Mouse (Mus musculus) NIH3T3 (cell line): Measurements from ENCODE around the gene Rgl1.
"Not testable (repeated sequence)": the region's sequence is repeated elsewhere in the genome, so short reads cannot be mapped to it uniquely, and the experiment has no call there.

Experiments used
- DNase-seq: peaks from one replicate; pipeline ENCODE4 v3.0.0-alpha.2; 2012; ENCODE audit warnings: low read depth

The Rgl1 gene

DNA sequence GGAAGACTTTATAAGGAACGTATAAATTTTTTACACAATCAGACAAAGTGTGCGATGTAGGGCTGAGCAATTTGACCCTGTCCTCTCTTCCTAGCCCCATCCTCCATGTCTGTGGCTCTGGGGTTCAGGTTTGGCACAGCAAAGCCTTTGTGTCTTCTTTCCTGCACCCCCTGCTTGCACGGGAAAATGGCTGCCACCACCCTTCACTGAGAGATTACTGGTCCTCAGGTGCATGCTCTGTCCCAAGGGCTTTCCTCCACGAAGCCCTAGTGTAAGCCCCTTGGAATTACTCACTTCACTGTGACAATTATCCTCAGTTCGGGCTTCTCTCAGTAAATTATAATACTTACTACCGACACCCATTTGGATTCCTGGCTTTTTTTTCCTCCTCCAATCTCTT lies 109.5 kb downstream of the Rgl1 start:
- DNase-seq: no peak

DNA sequence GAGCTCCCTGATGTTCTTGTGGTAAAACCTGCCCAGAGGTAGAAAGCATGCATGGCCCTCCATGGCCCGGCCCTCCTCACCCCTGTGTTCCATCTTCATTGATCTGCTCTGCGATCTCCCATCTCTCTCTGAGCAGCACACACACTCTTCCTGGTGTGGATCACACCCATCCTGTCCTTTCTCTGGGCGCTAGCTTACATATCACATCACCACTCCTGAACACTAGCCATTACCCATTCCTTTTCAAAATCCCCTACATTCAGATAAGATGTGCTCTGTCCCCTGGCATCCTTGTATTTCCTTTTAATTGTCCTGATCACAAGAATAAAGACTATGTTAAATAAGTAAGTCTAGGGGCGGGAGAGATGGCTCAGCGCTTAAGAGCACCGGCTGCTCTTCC lies 111.3 kb downstream of the Rgl1 start:
- no peak for DNase-seq

DNA sequence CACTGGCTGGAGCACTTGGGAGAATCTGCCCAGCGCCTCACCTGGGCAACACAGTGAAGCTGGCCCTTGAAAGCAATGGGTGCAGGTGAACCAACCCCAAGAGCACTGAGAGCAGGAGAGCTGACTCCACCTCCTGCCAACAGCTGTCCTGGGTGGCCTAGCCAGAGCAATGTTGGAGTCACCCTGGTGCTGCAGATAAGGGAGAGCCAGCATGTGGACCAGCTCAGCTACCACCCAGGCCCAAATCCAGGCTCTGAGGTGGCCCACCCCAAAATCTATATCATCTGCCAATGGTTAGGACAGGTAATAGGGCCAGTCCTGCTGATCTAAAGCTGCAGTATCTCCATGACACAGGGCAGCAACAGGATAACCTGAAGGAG lies 114.7 kb downstream of the Rgl1 start:
- no peak for DNase-seq

DNA sequence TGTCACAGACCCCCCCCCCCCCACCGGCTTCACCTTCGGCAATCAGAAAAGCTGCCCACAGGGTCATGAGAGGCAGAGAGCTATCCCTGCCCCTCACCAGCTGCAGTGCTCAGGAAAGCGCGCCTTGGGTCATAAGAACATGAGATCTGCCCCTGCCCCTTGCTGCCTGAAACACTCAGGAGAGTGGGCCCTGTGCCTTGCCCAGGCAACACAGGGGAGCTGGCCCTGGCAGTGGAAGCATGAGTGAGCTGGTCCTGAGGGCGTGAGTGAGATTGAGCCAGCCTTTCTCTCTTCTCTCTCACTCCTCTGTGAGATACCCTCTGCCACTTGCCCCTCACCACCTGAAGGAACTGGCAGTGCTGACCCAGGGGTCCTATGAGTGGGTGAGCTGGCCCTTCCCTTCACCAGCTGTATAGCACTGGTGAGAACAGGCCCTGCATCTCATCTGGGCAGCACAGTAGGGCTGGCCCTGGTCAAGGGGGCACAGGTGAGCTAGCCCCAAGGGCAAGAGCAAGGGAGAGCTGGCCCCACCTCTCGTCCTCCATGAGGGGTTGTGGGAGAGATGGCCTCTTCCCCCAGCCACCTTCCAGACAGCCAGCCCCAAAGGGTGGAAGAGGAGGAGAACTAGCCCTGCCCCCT lies 115.2 kb downstream of the Rgl1 start:
- DNase-seq: no peak

DNA sequence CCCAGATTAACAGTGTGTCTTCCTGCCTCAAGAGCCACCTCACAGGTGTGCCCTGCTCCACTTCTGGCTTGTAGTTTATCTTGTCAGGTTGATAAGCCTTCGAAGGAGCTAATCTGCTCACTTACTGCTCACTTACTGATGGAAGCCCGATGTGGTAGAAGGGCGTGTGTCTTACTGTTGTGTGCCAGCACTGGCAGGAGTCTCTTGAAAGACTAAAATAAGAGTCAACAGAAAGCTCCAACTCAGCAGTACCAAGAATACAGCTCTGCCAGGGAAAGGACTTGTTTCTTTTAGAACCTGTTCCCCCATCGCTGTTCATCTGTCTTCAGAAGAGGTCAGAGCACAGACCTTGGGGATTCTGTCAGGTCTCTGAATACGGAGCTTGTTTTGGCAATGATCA lies 118.1 kb downstream of the Rgl1 start:
- DNase-seq: no peak

DNA sequence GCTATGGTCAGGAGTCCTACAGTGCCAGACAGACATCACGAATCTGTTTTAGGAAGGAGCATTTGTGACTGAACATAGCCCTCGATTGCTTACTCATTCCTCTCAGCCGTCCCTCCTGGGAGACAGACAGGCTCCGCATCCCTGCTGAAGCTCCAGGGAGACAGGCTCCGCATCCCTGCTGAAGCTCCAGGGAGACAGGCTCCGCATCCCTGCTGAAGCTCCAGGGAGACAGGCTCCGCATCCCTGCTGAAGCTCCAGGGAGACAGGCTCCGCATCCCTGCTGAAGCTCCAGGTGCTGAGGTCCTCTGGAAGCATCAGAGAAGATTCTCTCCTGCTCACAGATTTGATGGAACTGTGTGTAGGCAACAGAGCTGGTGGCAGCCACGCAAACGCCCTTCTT lies 123.9 kb downstream of the Rgl1 start:
- not testable (repeated sequence) for DNase-seq

DNA sequence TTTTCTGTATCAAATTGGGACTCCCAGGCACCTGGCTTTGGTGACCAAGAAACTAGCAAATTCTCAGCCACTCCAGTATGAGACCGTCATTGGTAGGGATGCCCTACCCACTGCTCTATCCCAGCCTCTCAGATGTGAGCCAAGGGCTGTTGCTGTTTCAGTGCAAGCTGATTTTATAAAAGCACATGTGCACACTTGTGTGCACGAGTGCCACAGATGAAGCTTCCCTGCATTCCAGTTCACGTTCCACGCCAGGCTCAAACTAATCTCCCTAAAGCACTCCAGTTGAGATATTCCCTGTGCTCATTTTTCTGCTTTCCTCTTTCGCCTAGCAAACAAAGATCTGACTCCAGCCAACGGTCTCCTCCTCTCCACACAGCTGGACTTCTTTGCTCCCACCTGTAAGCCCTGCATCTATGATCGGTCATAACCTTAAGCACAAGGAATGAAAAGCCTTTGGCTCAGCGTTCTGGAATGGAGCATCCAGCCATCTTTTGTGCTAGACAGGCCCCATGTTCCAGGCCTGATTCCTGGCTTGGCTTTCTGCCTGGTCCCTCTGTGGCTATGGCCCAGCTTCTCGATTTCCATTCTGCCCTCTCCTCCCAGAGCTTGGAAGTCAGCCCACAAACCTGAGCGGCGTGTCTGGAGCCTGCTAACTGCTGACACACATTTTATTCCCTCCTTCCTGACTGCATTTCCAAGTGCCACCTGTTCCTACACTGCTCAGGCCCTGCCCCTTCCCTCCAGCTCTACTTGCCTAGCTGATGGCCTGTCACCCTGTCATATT lies 125.8 kb downstream of the Rgl1 start:
- peak; percentile 95 for DNase-seq

DNA sequence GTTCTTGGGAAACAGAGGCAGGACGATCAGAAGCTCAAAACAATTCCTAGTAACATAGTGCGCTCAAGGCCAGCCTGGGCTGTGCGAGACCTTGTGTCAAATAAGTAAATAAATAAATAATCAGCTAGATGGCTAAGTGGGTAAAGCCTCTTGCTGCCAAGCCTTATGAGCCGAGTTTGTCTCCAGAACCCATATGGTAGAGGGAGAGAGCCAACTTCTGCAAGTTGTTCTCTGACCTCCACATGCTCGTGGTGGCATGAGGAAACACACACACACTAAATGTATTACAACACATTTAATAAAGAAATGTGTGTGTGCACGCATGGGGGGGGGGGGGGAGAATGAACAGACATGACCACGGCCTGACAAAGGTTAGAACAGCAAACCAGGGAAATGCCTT lies 126.8 kb downstream of the Rgl1 start:
- DNase-seq: peak; percentile 64

DNA sequence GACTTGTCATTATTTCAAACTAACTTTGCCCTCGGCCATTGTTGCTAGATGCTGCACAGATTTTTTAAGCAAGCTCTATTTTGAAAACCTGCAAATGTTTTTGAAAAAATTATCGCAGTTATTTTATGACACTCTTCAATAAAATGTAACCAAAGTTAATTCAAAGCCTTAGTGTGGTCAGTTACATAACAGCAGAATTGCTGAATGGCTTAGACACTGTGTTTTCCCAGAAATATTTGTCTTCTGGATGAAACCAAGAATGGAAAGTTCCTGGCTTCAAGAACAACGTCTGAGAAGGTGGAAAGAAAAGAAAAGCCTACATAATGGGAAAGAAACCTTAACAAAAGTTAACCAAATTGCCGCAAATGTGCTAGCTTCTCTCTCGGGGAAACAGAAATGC lies 131.5 kb downstream of the Rgl1 start:
- DNase-seq: peak; percentile 41

DNA sequence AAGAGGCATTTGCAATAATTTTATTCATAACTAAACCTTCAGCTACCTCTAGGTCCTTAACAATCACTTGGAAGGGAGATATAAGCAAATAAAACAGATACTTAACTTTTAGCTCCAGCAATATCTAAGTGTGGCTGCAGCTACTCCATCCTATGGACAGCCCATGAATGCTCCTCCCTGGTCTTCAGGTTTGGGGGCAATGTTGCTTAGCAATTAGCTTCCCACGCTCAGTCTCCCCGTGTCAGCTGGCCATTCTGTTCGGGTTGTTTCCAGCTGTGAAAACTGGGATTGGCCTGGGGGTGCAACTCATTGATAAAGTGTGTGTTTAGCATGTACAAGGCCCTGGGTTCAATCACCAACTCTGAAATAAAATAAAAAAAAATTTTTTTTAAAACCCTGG lies 136.4 kb downstream of the Rgl1 start:
- DNase-seq: no peak

DNA sequence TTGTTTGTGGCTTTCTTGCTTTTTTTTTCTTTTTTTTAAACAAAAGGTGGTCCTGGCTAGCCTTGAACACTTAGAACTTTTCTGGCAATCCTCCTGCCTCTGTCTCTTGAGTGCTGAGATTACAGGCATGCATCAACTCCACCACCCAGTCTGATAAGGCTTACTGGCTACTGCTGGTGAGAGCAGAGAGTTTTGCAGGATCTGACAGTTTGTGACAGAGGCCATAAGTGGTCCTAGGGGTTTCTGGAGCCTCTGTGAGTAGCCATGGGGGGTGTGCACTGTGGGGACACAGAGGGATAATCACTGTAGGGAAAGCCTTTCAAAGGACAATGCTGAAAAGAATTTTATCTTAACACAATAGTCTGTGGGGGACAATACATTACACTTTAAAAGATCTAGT lies 140.5 kb downstream of the Rgl1 start:
- DNase-seq: no peak

DNA sequence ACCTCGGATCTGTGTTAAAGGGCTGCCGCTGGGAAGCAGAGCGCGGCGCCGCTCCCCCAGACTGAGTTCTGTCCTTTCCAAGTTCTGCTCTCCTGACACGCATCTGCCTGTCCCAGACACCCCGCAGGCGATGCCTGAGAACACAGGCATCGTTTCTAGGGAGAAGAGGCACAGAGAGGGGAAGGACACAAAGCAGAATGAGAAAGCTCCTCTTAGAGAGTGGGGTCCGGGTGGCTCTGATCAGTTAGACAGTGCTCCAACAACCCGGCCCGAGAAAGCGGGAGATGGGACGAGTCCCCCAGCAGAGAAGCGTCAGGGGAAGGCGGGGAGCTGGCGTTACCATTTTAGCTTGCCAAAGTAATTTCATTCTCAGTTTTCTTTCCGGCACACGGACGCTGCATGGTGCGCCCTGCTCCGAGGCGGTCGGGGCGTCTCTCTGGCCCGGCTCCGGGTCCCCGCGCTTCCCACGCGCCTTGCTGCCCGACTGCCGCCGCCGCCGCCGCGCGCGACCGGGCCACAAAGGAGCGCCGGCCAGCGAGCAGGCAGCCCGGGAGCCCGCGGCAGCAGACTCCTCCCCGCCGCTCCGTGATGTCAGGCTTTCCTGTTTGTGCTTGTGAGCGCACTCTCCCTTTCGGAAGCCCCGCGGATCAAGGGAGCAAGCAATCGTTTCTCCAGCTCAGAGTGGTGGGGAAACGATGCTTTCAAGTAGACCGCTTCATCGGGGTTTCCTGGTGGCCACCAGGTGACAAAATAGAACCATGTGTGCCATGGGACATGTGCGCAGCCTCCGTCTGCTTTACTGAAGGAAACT lies 141.3 kb downstream of the Rgl1 start:
- peak; percentile 80 for DNase-seq

DNA sequence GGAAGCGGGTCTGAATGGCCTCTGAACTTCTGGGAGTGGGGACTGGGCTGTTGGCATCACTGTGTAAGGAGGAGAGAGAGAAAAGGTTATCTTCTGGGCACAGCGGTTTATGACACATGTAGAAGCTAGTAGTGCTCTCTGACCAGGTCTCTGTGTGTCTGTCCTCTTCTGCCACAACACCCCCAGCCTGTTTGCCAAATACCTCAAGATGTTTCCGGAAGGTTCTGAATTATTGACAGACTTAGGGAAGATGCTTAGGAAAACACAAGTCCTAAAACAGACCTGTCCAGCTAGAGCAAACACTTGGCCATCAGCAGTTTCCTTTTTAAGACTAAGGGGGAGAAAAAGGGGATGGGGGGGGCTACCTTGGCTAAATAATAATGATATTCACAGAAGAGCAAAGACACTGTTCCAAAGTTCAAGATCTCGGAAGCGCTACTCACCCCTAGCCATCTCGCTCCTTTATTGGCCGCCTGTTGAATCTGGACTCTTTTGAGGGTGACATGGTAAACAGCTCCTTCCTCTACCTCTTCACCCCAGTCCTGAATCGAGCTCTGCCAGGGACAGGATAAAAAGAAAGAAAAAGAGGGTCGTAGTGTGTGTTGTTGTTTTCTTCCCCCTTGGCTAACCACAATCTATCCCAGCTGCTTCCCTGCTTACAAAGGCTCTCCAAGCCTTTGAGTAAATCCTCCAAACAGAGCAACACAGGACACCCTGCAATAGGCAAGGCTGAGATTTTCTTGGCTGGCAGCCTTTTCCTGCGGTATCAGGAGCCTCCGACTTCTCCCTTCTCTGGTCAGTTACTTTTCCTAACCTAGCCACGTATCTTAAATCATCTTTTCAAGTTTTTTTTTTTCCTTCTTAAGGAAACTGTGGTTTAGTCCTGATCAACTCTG lies 142.5 kb downstream of the Rgl1 start:
- DNase-seq: peak; percentile 78

DNA sequence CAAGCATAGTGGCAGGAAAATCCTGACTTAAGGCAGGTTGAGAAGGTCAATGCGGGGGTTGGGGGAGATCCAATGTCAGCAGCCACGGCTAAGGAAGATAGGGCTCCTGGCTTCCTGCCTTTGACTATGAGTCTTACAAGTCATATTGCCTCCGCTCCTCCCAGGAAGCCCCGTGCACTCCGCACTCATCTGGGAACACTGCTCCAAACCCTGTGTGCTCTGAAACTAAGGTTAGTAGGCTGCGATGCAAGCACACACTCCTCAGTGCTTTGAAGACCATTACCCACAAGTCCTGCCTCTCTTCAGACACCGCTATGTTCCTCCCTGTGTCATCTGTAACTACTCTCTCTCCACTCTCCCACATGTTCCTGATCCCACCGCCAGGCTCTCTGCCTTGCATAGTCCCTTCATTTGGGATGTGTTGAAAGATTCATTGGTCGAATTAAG lies 143.4 kb downstream of the Rgl1 start:
- DNase-seq: peak; percentile 45

DNA sequence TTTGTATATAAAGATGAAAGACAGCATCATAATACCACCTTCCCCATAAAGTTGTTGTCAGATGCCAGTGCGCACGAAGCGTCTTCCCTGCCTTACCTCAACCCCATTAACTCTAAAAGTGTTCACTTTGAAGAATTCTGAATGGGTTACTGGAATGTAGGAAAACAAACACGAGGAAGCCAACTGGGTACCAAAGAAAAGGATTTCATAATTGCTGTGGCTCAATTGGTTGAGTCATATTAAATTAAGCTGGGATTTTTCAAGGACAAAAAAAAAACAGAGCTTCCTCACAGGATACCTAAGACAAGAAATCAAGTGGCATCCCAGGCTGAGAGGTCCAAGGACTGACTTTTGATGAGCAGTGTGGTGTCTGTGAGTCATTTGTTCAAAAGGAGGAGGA lies 144.5 kb downstream of the Rgl1 start:
- peak; percentile 31 for DNase-seq

DNA sequence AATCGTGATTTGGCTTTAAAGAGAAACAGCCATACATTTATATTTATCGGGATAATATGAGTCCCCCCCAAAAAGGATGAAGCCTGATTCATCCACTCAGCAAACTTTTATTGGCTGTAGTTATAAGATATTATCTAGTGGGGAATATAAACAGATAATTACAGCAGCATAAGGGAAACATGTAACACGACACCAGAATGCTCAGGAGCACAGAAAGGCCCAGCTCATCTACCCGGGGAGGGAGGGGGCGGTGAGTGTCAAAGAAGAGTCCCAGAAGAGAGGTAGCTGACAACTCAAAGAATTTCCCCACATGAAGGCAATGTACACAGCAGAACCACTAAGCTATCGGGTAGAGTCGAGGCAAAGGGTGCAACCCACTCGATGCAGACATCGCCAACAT lies 146.8 kb downstream of the Rgl1 start:
- DNase-seq: no peak

DNA sequence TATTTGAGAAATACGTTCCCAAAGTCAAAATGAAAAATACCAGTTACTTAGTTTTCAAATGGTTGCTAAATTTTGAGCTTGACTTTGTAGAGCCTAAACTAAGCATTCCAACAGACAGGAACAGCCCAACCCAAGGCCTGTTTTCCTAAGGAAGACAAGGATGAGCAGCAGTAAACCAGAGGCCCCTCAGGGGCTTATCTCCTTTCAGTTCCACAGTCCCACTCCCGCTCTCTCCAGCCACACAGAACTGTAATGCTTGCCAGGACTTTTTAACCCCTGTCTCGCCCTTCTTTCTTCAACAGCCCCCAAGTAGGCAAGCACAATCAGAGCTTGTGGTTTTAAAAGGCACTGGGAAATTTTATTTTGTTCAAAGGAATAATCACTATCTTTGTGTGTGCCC lies 147.3 kb downstream of the Rgl1 start:
- no peak for DNase-seq

DNA sequence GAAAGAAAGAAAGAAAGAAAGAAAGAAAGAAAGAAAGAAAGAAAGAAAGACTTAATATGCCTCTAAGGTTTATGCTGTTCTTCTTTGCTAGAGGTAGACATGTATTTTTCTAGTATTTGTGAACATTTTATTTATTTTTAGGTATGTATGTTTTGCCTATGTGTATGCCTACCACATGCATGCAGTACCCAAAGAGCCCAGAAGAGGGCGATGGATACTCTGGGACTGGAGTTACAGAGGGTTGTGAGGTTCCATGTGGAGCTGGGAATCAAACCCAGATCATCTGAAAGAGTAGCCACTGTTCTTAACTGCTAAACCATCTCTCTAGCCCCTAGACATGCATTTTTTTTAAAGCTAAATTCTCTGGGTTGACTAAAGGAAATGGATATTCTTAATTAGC lies 147.8 kb downstream of the Rgl1 start:
- DNase-seq: no peak

DNA sequence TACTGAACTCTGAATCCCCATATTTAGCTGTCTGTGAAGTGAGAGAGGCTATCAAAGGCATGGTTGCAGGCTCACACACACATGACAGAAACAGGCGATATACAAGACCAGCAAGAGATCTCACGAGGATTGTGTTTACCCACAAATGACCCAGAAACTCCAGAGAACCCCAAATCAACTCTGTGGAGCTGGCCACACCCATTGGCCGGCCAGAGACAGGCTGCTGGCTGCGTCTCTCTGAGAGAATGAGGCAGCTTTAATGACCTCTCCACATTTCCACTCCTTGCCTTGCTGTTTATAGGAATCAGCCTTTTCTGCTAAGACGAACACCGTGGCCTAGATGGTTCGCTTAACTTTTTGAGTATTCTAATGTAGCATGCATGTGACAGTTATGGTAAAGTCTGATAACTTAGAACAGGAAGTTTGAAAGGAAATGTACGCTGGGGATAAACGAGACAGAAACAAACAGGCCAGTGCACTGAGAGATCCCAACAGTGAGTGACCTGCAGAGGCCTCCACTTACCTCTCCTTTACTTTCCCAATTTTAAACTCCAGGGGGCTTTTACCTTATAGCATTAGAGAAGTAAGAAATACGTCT lies 148.3 kb downstream of the Rgl1 start:
- DNase-seq: no peak

DNA sequence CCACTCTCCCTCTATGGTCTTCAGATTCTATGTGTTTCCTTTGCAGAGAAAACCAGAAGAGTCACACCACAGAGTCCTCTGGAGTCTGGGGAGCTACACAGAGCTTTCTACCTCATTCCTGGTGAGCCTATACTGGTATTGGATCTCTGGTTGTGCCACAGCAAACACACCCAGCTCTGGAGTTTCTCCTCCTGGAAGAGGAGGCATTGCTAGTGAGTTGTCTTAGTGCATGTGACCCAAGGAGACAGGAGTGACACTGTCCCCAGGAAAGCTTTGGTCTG lies 149.4 kb downstream of the Rgl1 start:
- DNase-seq: no peak

DNA sequence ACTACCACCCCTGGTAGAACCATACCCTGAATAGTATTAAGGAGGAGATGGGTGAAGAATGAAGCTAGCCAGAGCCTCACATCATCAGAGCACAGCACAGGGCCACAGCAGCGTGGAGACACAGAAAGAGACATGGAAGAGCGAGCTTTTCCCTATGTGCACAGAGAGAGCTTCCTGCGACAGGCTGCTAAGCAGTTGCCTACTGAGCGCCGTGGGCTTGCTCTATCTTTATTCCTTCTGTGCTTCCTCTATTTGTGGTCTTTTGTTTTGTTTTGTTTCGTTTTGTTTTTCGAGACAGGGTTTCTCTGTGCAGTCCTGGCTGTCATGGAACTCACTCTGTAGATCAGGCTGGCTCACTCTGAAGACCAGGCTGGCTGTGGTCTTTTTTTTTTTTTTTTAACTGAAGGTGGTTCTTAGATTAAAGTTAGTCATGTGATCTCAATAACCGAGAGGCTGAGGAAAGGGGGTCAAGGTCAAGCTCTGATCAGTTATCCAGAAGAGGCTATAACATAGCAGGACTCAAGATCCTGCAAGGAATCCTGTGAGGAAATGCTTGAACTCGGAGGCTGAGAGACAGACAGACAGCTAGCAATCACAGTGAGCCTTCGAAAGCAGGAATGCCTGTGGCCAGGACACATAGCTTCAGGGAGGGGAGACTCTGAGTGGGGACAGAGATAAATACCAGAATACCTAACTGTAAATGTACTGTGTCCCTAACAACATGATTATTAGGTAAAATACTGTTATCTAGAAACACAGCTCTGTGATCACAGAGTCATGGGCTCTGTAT lies 150.0 kb downstream of the Rgl1 start:
- DNase-seq: no peak
